Mouse (Mus musculus): ENCODE measurements around the gene Ergic3.

GRCm38 (mm10) chr2:155991151-155991550, 16.7 kb upstream of the Ergic3 start:
- TF ChIP-seq GATA1 (IDR thresholded peaks at IDR 0.05; ENCODE audit: low read length) (no peak), TAL1 (IDR thresholded peaks at IDR 0.05; ENCODE audit: low read length) (no peak)
